Mouse (Mus musculus) layer of hippocampus, adult 8-10 months (tissue): Measurements from ENCODE around the gene Rnf121. TPM values are rescaled to one million over a fixed set of nuclear protein-coding genes. Genes with fewer than 3 reads are reported as not detected.
"Not testable (repeated sequence)": the region's sequence is repeated elsewhere in the genome, so short reads cannot be mapped to it uniquely, and the experiment has no call there.

Experiments
- DNase-seq, 2 experiments: peaks; one replicate each; pipeline ENCODE4 v3.0.0; 2022; ENCODE audit warnings: low spot score in 2 of 2
- total RNA-seq, 4 experiments: library from RNA; stranded (reverse); gene quantifications; 2 replicates each; pipeline ENCODE4 v1.2.4; 2022

Rnf121 gene
- total RNA-seq, 4 experiments from 2014 or later = 43.4 to 47.0 (median 44.9) TPM

GRCm38 (mm10) chr7:102066363-102066762, 1.1 kb upstream of the Rnf121 start:
- no peak for DNase-seq

DNA sequence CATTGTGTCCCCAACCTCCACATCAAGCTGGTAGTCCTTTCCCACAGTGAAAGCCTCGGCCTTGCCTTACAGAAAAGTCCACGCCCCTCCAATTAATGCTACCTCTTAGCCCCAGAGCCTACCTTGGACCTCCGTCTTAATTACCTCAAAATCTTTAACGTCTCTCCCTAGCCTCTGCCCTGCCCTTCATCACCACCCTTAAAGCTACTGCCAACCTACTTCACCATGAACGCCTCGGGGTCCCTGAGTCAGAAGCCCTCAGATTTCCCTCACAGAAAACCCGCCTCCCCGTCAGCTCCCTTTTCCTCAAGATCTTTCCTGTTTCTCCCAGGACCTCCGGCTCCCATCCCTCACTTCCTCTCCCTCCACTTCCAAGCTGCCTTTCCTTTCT, 619 bp downstream of the Rnf121 start:
- no peak for DNase-seq

DNA sequence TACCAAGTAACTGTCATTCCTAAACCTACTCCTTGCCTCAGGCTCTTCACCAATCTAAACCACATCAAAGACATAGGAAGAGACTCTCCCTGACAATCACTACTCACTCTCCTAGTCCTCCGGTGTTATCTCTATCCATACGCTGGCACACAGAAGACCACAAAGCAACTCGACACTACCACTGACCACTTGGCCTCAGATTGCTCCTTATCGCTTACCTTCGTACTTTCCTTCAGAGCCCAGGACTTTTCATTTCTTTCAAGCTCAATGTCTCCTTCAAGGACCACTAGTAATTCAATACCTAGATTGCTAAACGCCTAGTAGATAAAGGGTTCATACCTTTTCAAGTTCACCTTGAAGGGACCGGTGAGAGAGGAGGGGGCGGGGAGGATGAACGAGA, 1.4 kb downstream of the Rnf121 start:
- no peak for DNase-seq

DNA sequence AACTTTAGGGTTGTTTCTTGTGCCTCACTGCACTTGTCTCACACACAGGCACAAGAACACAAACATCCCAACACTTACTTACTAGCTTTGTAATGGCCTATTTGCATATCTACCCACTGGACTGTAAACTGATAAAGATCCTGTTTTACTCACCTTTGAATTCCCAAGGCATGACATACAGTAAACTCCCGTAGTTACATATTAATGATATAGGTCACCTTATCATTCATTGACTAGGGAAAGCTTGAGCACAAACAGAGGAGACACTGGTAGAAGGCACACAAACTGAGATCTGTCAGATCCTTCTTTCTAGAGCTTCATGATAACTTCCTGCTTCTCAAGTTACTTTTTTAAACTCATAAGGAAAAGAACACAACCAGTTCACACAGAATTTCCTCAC, 3.1 kb downstream of the Rnf121 start:
- DNase-seq = no peak

DNA sequence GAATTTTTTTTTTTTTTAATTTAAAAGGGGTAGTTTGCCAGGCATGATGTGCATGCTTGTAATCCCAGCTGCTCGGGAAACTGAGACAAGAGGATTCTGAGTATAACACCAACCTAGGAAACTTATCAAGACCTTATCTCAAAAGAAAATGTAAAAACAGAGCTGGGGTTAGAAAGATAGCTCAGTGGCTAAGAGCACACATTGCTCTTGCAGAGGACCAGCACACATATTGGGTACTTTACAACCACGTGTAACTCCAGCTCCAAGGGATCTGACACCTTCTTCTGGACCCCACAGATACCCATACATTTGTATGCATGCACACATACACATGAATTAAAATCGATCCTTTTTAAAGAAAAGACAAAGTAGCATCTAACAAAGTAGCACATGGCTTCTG, 3.9 kb downstream of the Rnf121 start:
- DNase-seq = no peak

DNA sequence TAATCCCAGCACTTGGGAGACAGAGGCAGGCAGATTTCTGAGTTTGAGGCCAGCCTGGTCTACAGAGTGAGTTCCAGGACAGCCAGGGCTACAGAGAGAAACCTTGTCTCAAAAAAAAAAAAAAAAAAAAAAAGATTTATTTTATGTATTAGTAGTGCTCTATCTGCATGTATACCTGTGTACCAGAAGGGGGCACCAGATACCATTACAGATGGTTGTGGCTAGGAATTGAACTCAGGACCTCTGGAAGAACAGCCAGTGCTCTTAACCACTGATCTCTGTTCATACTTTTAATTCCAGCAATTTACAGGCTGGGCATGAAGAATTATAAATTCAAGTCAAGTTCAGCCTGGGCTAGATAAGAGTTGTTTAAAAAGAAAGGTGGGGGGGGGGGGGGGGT, 16.7 kb downstream of the Rnf121 start:
- DNase-seq = not testable (repeated sequence)

DNA sequence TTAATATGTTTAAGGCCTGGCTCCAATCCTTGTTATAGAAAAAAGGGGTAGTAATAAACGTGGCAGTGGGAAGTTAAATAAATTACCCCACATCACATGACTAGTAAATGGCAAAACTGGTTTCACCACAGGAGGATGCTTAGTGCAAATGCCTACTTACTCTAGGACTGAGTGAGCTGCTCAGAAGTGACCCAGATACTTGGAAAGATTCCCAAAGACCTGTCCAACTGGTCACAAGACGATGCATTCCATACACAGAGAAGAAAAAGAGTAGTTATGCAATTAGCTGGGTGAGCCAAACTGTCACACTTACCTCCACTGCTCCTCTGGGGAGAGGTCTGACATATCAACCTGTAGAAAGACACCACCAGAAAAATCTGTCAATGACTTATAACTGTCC, 23.0 kb downstream of the Rnf121 start:
- no peak for DNase-seq

DNA sequence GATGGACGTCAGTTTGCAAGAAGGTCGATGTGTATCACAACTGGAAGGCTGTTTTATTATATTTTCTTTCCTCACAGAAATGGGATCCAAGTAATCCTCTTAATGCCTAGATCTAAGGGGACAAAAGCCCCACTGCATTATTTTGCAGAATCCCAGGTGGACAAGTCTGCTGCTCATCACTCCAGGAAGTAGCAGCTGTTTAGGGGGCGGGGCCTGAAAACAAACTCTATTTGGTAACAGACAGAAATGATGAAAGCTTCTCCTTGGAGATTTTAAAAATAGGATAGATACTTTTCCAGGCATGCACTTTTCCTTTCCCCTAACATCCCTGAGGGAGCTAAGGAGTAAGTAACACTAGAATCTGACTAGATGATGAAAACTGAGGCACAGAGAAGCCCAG, 28.0 kb downstream of the Rnf121 start:
- no peak for DNase-seq

DNA sequence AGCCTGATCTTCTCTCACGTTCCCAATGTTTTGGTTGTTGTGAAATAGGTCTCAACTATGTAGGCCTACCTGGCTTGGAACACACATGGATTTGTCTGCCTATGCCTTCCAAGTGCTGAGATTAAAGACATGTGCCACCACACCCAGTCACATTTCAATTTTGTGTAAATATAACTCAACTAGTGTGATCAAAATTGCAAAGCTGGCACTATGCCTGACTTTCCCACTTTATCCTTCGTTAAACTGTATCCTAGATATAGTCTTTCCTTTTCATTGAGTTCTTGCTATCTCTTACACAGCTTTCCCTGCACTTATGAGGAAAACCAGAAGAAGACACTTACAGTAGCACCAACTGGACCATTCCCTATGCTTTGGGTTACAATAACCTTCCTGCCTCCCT, 29.7 kb downstream of the Rnf121 start:
- no peak for DNase-seq

GRCm38 (mm10) chr7:102034904-102035303, 30.4 kb downstream of the Rnf121 start:
- no peak for DNase-seq

- no peak for DNase-seq
Measured at GRCm38 (mm10) chr7:102025187-102026119, 39.8 kb downstream of the Rnf121 start.

GRCm38 (mm10) chr7:102023821-102024220, 41.4 kb downstream of the Rnf121 start:
- no peak for DNase-seq

DNA sequence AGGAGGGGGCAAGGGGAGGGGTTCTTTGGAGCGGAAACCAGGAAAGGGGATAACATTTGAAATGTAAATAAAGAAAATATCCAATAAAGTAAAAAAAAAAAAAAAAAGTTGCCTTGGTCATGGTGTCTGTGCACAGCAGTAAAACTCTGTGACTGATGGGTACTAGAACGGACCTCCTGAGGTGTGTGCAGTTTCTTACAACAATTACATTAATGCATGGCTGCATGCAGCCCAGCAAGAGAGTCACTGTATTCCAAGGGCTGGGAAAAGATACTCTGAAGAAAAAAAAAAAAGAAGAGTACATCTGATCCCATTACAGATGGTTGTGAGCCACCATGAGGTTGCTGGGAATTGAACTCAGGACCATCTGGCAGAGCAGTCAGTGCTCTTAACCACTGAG, 44.3 kb downstream of the Rnf121 start:
- not testable (repeated sequence) for DNase-seq

DNA sequence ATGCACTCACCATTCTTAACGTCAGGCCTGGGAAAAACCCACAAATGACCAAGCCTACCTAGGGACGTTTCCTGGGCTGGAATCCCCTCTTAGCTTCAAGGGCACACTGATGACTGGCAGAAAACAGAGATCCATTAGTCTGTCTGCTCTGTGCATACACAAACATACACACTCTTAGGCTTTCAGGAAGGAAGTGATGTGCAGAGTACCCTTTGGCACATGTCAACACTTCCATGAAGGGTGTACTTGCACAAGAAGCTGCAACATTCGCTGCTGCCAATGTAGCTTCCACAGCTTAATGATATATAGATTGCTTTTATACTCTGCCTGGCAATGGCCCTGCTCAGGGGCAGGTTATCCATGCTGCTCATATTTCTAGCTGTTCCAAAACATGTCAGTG, 45.9 kb downstream of the Rnf121 start:
- DNase-seq = no peak

DNA sequence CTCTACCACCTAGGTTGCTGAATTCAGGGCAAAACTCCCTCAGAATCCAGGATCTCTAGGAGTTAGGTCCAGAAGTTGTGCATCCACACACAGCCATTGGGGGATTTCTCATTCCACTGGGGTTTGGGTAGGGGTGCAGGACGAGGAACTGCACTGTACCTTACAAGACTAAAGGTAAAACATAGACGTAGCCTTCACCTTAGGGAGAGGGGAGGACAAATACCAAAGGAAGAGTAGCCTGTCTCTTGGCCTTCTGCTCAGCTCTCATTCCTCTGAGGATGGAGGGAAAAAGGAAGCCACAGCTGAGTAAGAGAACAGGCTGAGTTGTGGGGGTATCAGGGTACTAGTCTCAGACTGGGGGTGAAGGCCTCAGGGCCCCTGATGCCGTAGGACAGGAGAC, 46.7 kb downstream of the Rnf121 start, which contains the start of gene Il18bp:
Gene Il18bp (minus strand): TSS at position 101 of the 400 bp plus-strand sequence.
- DNase-seq = no peak

GRCm38 (mm10) chr7:102018034-102018433, 47.2 kb downstream of the Rnf121 start:
- no peak for DNase-seq

DNA sequence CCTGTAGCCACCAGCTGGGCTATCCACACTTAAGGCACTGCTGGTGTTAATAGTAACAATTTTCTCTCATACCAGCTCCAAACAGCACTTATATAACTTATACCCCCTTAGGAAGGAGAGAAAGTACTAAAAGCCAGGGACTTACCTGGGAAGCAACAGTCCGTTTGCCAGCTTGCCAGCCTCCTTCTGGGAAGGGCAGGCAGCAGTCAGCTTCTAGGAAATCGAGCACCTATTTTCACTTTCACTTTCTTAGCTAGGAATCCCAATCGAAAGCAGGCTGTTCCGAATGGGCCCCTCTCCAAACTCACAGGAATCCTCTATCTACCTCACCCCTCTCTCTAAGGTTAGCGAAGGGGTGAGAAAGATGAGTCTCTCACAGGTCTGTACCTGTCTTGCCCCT, 47.8 kb downstream of the Rnf121 start:
- DNase-seq = no peak

- no peak for DNase-seq
Measured at GRCm38 (mm10) chr7:102016936-102017335, 48.3 kb downstream of the Rnf121 start.

GRCm38 (mm10) chr7:102014995-102015394, 50.3 kb downstream of the Rnf121 start:
- DNase-seq = no peak

DNA sequence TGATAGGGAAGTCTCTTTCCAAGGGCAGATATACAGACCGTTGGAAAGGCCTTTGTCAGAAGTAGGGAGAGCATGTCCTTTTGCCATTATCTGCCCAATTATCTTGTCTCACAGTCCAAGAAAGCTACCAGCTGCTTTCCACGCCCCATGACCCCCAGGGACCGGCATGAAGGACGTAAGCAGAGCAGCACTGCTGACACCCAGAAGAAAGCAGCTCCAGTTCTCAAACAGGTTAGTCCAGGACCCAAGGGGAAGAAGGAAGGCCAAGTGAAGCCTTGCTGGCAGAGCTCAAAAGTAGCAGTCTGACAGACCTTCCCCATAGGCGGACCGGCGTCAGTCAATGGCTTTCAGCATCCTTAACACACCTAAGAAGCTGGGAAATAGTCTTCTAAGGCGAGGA, 51.9 kb downstream of the Rnf121 start:
- DNase-seq = no peak

DNA sequence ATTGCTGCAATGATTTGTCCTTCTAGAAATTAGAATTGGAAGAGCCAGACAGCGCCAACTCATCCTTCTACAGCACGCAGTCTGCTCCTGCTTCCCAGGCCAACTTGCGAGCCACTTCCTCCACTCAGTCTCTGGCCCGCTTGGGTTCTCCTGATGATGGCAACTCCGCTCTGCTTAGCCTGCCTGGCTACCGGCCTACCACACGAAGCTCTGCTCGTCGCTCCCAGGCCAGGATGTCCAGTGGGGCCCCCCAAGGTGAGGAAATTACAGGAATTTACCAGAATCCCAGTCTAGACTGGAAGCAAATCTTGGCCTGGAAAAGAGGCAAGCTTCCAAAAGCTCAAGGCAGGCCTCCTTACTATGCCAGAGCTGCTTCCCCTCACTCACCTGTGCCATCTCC, 53.4 kb downstream of the Rnf121 start:
- DNase-seq = no peak

DNA sequence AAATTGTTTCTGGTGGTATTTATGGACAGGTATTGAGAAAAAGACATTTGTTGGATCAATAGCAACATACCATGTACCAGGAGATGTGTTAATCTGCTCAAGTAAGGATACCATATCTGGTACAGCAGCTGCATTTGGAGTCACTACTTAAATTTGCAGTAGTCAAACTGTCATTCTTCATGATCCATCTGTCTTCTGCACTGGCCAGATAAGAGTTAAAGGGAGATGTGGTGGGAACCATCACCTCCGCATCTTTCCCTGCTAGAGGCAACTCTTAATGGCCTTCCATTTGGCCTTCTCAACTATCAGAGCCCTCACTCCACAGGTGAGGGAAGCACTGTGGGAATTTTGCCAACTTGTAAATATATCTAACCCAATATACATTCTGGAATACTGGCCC, 58.7 kb downstream of the Rnf121 start:
- no peak for DNase-seq

DNA sequence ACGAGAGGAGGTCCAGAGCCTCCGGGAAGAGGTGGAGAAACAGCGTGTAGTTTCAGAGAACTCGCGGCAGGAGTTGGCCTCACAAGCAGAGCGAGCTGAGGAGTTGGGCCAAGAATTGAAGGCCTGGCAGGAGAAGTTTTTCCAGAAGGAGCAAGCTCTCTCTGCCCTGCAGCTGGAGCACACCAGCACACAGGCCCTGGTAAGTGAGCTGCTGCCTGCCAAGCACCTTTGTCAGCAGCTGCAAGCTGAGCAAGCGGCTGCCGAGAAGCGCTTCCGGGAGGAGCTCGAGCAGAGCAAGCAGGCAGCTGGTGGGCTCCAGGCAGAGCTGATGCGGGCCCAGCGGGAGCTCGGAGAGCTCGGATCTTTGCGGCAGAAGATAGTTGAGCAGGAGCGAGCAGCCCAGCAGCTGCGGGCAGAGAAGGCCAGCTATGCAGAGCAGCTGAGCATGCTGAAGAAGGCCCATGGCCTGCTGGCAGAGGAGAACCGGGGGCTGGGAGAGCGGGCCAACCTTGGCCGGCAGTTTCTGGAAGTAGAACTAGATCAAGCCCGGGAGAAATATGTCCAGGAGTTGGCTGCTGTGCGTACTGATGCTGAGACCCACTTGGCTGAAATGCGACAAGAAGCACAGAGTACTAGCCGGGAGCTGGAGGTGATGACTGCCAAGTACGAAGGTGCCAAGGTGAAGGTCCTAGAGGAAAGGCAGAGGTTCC, 64.2 kb downstream of the Rnf121 start:
- DNase-seq = peak in 1 of 2 experiments; percentile 52
